22 mouse cellular contexts compared by ENCODE assay signal in the genomic region with DNA sequence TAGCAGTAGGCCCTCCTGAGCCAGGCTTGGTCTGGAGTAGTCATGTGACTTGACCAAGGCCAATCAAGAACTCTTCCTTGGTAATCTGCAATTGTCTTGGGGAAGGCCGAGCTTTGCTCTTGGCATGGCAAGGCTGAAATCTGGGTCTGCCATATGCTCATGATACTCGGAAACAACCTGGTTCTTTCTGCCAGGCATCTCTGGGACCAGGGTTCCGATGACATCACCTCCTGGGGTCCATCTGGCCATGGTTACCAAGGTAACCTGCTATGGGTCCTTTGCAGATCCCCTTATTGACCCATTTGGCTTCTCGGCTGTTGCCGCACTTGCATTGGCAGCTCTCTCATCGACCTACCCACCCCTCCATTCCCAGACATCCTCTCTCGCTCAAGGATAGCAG. TPM values are rescaled to one million over a fixed set of nuclear protein-coding genes. Genes with fewer than 3 reads are reported as not detected.
A peak's percentile ranks its signal among the peaks of the same experiment; 100 is the strongest.
DNase-seq lines count a peak whose midpoint lies in the region; ATAC-seq lines count a peak whose summit lies in the region.
"Had no signal": no experiment of that assay in that cellular context is flagged by ENCODE, and none has a peak within 500 bp of the region (broad histone marks: within the 10 kb centered on the region; RNA-seq: fewer than 3 reads in every experiment).

No protein-coding gene starts in this region.

- no peaks in the 10 kb centered on the region for H3K27me3 ChIP-seq in midbrain, embryonic 14.5 days (ENCODE audit: control insufficient read depth, insufficient read depth, low read length)
- no peaks in the 10 kb centered on the region for H3K27me3 ChIP-seq in neural tube, embryonic 15.5 days (replicated peaks)
- H3K27me3 ChIP-seq in forebrain, embryonic 12.5 days = no peaks in the 10 kb centered on the region
- H3K27me3 ChIP-seq: forebrain, embryonic 15.5 days had no signal

- H3K27ac ChIP-seq in midbrain, embryonic 14.5 days (replicated peaks; ENCODE audit: low read depth, low read length) = no peak overlapping the region
- H3K27ac ChIP-seq in neural tube, embryonic 15.5 days (replicated peaks) = no peak overlapping the region
- H3K27ac ChIP-seq in forebrain, embryonic 12.5 days = no peak overlapping the region
- H3K27ac ChIP-seq: forebrain, embryonic 15.5 days; hindbrain, embryonic 10.5 days; hindbrain, embryonic 14.5 days had no signal

- no peaks in the 10 kb centered on the region for H3K36me3 ChIP-seq in midbrain, embryonic 14.5 days (ENCODE audit: control insufficient read depth, insufficient read depth, low read length)
- no peaks in the 10 kb centered on the region for H3K36me3 ChIP-seq in neural tube, embryonic 15.5 days
- no peaks in the 10 kb centered on the region for H3K36me3 ChIP-seq in forebrain, embryonic 12.5 days (replicated peaks)
- H3K36me3 ChIP-seq: embryonic facial prominence, embryonic 10.5 days; forebrain, embryonic 15.5 days; heart, embryonic 12.5 days; hindbrain, embryonic 10.5 days had no signal

- no peak overlapping the region for H3K4me2 ChIP-seq in midbrain, embryonic 14.5 days (ENCODE audit: low read length)
- H3K4me2 ChIP-seq in neural tube, embryonic 15.5 days = no peak overlapping the region
- H3K4me2 ChIP-seq in forebrain, embryonic 12.5 days = no peak overlapping the region
- H3K4me2 ChIP-seq: forebrain, embryonic 15.5 days; heart, embryonic 12.5 days; hindbrain, embryonic 14.5 days had no signal

- peak; percentile 99 for DNase-seq in brain, adult 2 months (ENCODE audit: low read depth, low spot score)
- DNase-seq in cerebellum, adult 11 months = peak; percentile 93
- DNase-seq in cerebellum, adult 8-10 months = peak; percentile 94
- peak; percentile 90 to 95 for DNase-seq in cerebellum, postnatal 14 days
- DNase-seq in midbrain, embryonic 14.5 days = no peak
- DNase-seq: adrenal gland, adult 2 months; adrenal gland, postnatal 25 days; gastrocnemius, postnatal 10 days; heart, adult 18-20 months; kidney, adult 9 months had no signal

- no peak overlapping the region for H3K4me3 ChIP-seq in midbrain, embryonic 14.5 days (replicated peaks; ENCODE audit: low read depth, low read length)
- no peak overlapping the region for H3K4me3 ChIP-seq in neural tube, embryonic 15.5 days (replicated peaks)
- H3K4me3 ChIP-seq in forebrain, embryonic 12.5 days (replicated peaks) = no peak overlapping the region
- H3K4me3 ChIP-seq: embryonic facial prominence, embryonic 10.5 days; forebrain, embryonic 15.5 days; heart, embryonic 12.5 days; hindbrain, embryonic 10.5 days had no signal

- 83% methylated on average over 7 of the region's 7 CpGs for whole genome bisulfite sequencing in midbrain, embryonic 14.5 days
- 85% methylated on average over 7 of the region's 7 CpGs for WGBS in neural tube, embryonic 15.5 days
- 85% methylated on average over 7 of the region's 7 CpGs for WGBS in forebrain, embryonic 12.5 days

- H3K9me3 ChIP-seq in midbrain, embryonic 14.5 days (ENCODE audit: control insufficient read depth, low read length) = no peaks in the 10 kb centered on the region
- no peaks in the 10 kb centered on the region for H3K9me3 ChIP-seq in neural tube, embryonic 15.5 days (replicated peaks)
- H3K9me3 ChIP-seq in forebrain, embryonic 12.5 days = no peaks in the 10 kb centered on the region
- H3K9me3 ChIP-seq: embryonic facial prominence, embryonic 10.5 days; forebrain, embryonic 15.5 days; heart, embryonic 12.5 days; hindbrain, embryonic 10.5 days had no signal

- no peak for ATAC-seq in midbrain, embryonic 14.5 days (ENCODE audit: low FRiP score, low TSS enrichment)
- ATAC-seq in neural tube, embryonic 15.5 days (ENCODE audit: low FRiP score) = no peak
- ATAC-seq in forebrain, embryonic 12.5 days (ENCODE audit: low FRiP score) = no peak
- ATAC-seq: forebrain, embryonic 15.5 days; inflammation-experienced regulatory T-cells, adult 6 months; intestine, postnatal 0 days had no signal

- no peak overlapping the region for H3K9ac ChIP-seq in midbrain, embryonic 14.5 days (replicated peaks; ENCODE audit: low read length)
- no peak overlapping the region for H3K9ac ChIP-seq in neural tube, embryonic 15.5 days (replicated peaks)
- no peak overlapping the region for H3K9ac ChIP-seq in forebrain, embryonic 12.5 days
- H3K9ac ChIP-seq: forebrain, embryonic 15.5 days; heart, embryonic 12.5 days; hindbrain, embryonic 14.5 days had no signal

- H3K4me1 ChIP-seq in midbrain, embryonic 14.5 days (ENCODE audit: control insufficient read depth, insufficient read depth, low read length) = peaks cover 16% of the 10 kb centered on the region
- peaks cover 24% of the 10 kb centered on the region for H3K4me1 ChIP-seq in neural tube, embryonic 15.5 days
- H3K4me1 ChIP-seq in forebrain, embryonic 12.5 days = peaks cover 19% of the 10 kb centered on the region
- H3K4me1 ChIP-seq: heart, embryonic 12.5 days had no signal

RNA-seq across cellular contexts. Expression of gene 1700069L16Rik, which starts 3.4 kb away (rescaled TPM):
- not detected in 2 replicates for polyA plus RNA-seq in midbrain, embryonic 14.5 days (2014; fragmentation: Nextera tagmentation; extraction: Ambion mirVana)
- polyA plus RNA-seq in neural tube, embryonic 15.5 days (2015; fragmentation: Nextera tagmentation; extraction: Ambion mirVana) = not detected in 2 replicates
- not detected in 2 replicates for polyA plus RNA-seq in forebrain, embryonic 12.5 days (2016; fragmentation: Nextera tagmentation; extraction: Ambion mirVana)
- polyA plus RNA-seq: adrenal gland, adult 2 months; embryonic facial prominence, embryonic 10.5 days; embryonic facial prominence, embryonic 14.5 days; forebrain, embryonic 15.5 days; frontal cortex, adult 2 months; heart, embryonic 12.5 days; heart, embryonic 16.5 days; hindbrain, embryonic 10.5 days; hindbrain, embryonic 14.5 days; inflammation-experienced regulatory T-cells, adult 6 months; intestine, postnatal 0 days had no signal

RNA-seq across cellular contexts. Expression of gene Ficd, which starts 7.6 kb away (rescaled TPM):
- 6.7 TPM in 2 replicates for polyA plus RNA-seq in midbrain, embryonic 14.5 days (2014; fragmentation: Nextera tagmentation; extraction: Ambion mirVana)
- polyA plus RNA-seq in neural tube, embryonic 15.5 days (2015; fragmentation: Nextera tagmentation; extraction: Ambion mirVana) = 9.6 and 11.1 TPM in 2 replicates
- polyA plus RNA-seq in forebrain, embryonic 12.5 days (2016; fragmentation: Nextera tagmentation; extraction: Ambion mirVana) = 5.4 and 7.2 TPM in 2 replicates

RNA-seq across cellular contexts. Expression of gene Sart3, which starts 44.3 kb away (rescaled TPM):
- polyA plus RNA-seq in midbrain, embryonic 14.5 days (2014; fragmentation: Nextera tagmentation; extraction: Ambion mirVana) = 36.4 and 40.1 TPM in 2 replicates
- polyA plus RNA-seq in neural tube, embryonic 15.5 days (2015; fragmentation: Nextera tagmentation; extraction: Ambion mirVana) = 40.7 and 42.3 TPM in 2 replicates
- 78.4 and 78.8 TPM in 2 replicates for polyA plus RNA-seq in forebrain, embryonic 12.5 days (2016; fragmentation: Nextera tagmentation; extraction: Ambion mirVana)

RNA-seq across cellular contexts. Expression of gene Iscu, which starts 44.5 kb away (rescaled TPM):
- 87.6 and 92.2 TPM in 2 replicates for polyA plus RNA-seq in midbrain, embryonic 14.5 days (2014; fragmentation: Nextera tagmentation; extraction: Ambion mirVana)
- 88.6 and 90.9 TPM in 2 replicates for polyA plus RNA-seq in neural tube, embryonic 15.5 days (2015; fragmentation: Nextera tagmentation; extraction: Ambion mirVana)
- polyA plus RNA-seq in forebrain, embryonic 12.5 days (2016; fragmentation: Nextera tagmentation; extraction: Ambion mirVana) = 107 and 113 TPM in 2 replicates
